Mouse (Mus musculus): ENCODE data around the gene Slc16a5. TPM values are rescaled to one million over a fixed set of nuclear protein-coding genes. Genes with fewer than 3 reads are reported as not detected.
A peak's percentile ranks its signal among the peaks of the same experiment; 100 is the strongest.

Slc16a5 gene
- not detected in 2 replicates for total RNA-seq (2014; rRNA removed)
- polyA plus RNA-seq (2015; fragmentation: Nextera tagmentation; extraction: Ambion mirVana) = 0.21 and 0.23 TPM in 2 replicates

- H3K4me1 ChIP-seq (ENCODE audit: insufficient read depth, low read length) = no peaks in the 10 kb centered on the region
- ATAC-seq (ENCODE audit: low FRiP score) = no peak
- H3K4me2 ChIP-seq (ENCODE audit: low read depth, low read length, poor library complexity, severe bottlenecking) = no peak within 1 kb of the TSS
- WGBS = 80% methylated on average over 16 of the region's 16 CpGs
- H3K9me3 ChIP-seq (ENCODE audit: low read length) = no peaks in the 10 kb centered on the region
- H3K4me3 ChIP-seq (ENCODE audit: low read depth, low read length) = no peak within 1 kb of the TSS
- no peak within 1 kb of the TSS for H3K27ac ChIP-seq (ENCODE audit: low read depth, low read length)
- H3K36me3 ChIP-seq (ENCODE audit: insufficient read depth, low read length) = no peaks in the 10 kb centered on the region
- no peaks in the 10 kb centered on the region for H3K27me3 ChIP-seq (ENCODE audit: insufficient read depth, low read length)
- TF ChIP-seq CTCF (IDR thresholded peaks at IDR 0.05) = no peak
- no peak within 1 kb of the TSS for H3K9ac ChIP-seq (replicated peaks; ENCODE audit: low read length, poor library complexity, severe bottlenecking)
- no peak for DNase-seq (ENCODE audit: low spot score)
Measured at GRCm38 (mm10) chr11:115462243-115462891, at the start of gene Slc16a5. Gene Slc16a5, plus strand, starts transcription at chr11:115462474.

DNA sequence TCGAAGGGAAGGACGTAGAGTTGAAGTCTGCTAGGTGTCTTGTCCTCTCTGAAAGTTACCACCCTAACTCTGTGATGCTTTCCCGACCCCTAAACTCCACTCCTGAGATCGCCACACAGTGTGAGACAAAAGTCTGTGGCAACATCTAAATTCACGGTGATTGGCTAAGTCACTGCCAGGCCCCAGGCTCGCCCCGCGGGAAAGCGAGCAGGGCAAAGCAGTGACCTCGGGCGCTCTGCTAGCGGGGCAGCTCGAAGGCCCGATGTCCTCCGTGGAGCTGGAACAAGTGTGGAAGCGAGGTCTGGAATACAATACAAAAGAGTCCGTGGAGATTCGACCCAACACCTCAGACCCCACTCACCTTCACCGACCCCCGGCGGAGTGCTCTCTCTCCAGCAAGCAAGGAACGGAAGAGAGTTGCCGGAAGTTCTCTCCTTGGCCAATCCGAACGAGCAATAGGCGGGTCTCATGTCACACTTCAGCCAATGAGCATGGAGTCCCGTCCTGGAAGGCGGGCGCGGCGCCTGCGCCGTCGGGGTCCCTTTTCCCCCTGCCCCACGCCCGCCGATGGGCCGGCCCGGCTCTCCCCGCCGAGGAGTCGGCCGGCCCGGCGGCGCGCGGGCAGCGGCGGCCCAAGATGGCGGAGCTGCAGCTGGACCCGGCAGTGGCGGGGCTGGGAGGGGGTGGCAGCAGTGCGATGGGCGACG lies 42.6 kb upstream of the Slc16a5 start, which contains the start of the genes Atp5h and Kctd2:
Gene Atp5h (minus strand): TSS at position 432 of the 707 bp plus-strand sequence.
Gene Kctd2 (plus strand): TSS at position 598 of the 707 bp plus-strand sequence.
- DNase-seq (ENCODE audit: low spot score) = peak; percentile 99
- WGBS = under 1% methylated on average over 42 of the region's 56 CpGs
- ATAC-seq (ENCODE audit: low FRiP score) = peak; percentile 97
- Histone ChIP-seq H3K4me1 (ENCODE audit: insufficient read depth, low read length) (peaks cover 18% of the 10 kb centered on the region; the same call in 1 of the 2 replicates), H3K4me2 (ENCODE audit: low read depth, low read length, poor library complexity, severe bottlenecking) (peak within 1 kb of the TSS; percentile 82), H3K4me3 (ENCODE audit: low read depth, low read length) (peak within 1 kb of the TSS; percentile 66), H3K9ac (replicated peaks; ENCODE audit: low read length, poor library complexity, severe bottlenecking) (peak within 1 kb of the TSS; percentile 81), H3K9me3 (ENCODE audit: low read length) (no peaks in the 10 kb centered on the region), H3K36me3 (ENCODE audit: insufficient read depth, low read length) (peaks cover 29% of the 10 kb centered on the region), H3K27me3 (ENCODE audit: insufficient read depth, low read length) (no peaks in the 10 kb centered on the region), H3K27ac (ENCODE audit: low read depth, low read length) (peak within 1 kb of the TSS; percentile 89)
- TF ChIP-seq CTCF (IDR thresholded peaks at IDR 0.05) = no peak

- Histone ChIP-seq H3K4me1 (ENCODE audit: insufficient read depth, low read length) (peaks cover 18% of the 10 kb centered on the region; the same call in 1 of the 2 replicates), H3K9me3 (ENCODE audit: low read length) (no peaks in the 10 kb centered on the region), H3K27ac (ENCODE audit: low read depth, low read length) (peak overlapping the region; percentile 89), H3K4me3 (ENCODE audit: low read depth, low read length) (peak overlapping the region; percentile 66), H3K36me3 (ENCODE audit: insufficient read depth, low read length) (peaks cover 29% of the 10 kb centered on the region), H3K27me3 (ENCODE audit: insufficient read depth, low read length) (no peaks in the 10 kb centered on the region), H3K9ac (replicated peaks; ENCODE audit: low read length, poor library complexity, severe bottlenecking) (peak overlapping the region; percentile 81), H3K4me2 (ENCODE audit: low read depth, low read length, poor library complexity, severe bottlenecking) (peak overlapping the region; percentile 80)
- WGBS = 2% methylated on average over 34 of the region's 45 CpGs
- ATAC-seq (ENCODE audit: low FRiP score) = peak; percentile 67
- TF ChIP-seq CTCF (IDR thresholded peaks at IDR 0.05) = no peak
- peak; percentile 61 for DNase-seq (ENCODE audit: low spot score)
Measured at GRCm38 (mm10) chr11:115420336-115421190, 41.7 kb upstream of the Slc16a5 start.

DNA sequence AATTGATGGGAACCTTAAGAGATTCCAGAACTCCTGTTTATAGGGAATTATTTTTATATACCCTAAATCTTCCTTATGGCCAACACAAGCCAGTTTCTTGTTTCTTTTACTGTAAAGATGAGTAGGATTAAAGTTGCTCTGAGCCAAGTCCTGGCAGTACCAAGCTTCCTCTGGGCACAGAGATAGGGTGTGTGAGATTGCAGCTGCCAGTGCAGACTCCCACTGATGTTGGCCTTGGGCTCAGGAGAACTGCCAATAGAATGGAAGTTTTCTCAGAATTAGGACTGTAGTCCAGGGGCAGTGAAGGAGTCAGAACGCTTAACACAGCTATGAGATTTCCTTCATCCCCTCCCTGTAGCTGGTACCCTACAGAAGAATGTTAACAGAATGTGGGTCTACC lies 40.9 kb upstream of the Slc16a5 start:
- Histone ChIP-seq H3K4me2 (ENCODE audit: low read depth, low read length, poor library complexity, severe bottlenecking) (peak overlapping the region; percentile 80), H3K36me3 (ENCODE audit: insufficient read depth, low read length) (peaks cover 29% of the 10 kb centered on the region), H3K9me3 (ENCODE audit: low read length) (no peaks in the 10 kb centered on the region), H3K4me1 (ENCODE audit: insufficient read depth, low read length) (peaks cover 18% of the 10 kb centered on the region; the same call in 1 of the 2 replicates), H3K27ac (ENCODE audit: low read depth, low read length) (no peak overlapping the region), H3K27me3 (ENCODE audit: insufficient read depth, low read length) (no peaks in the 10 kb centered on the region), H3K4me3 (ENCODE audit: low read depth, low read length) (peak overlapping the region; percentile 66; the same call in 1 of the 2 replicates), H3K9ac (replicated peaks; ENCODE audit: low read length, poor library complexity, severe bottlenecking) (no peak overlapping the region)
- ATAC-seq (ENCODE audit: low FRiP score) (no peak), DNase-seq (ENCODE audit: low spot score) (no peak)
- 43% methylated on average over 1 of the region's 1 CpGs for WGBS
- no peak for TF ChIP-seq CTCF (IDR thresholded peaks at IDR 0.05)

- no peak for TF ChIP-seq CTCF (IDR thresholded peaks at IDR 0.05)
- ATAC-seq (ENCODE audit: low FRiP score) (no peak), DNase-seq (ENCODE audit: low spot score) (no peak)
- no peak overlapping the region for H3K27ac ChIP-seq (ENCODE audit: low read depth, low read length)
- no peak overlapping the region for H3K9ac ChIP-seq (replicated peaks; ENCODE audit: low read length, poor library complexity, severe bottlenecking)
- peaks cover 18% of the 10 kb centered on the region; the same call in 1 of the 2 replicates for H3K4me1 ChIP-seq (ENCODE audit: insufficient read depth, low read length)
- no peak overlapping the region for H3K4me3 ChIP-seq (ENCODE audit: low read depth, low read length)
- no peaks in the 10 kb centered on the region for H3K27me3 ChIP-seq (ENCODE audit: insufficient read depth, low read length)
- H3K4me2 ChIP-seq (ENCODE audit: low read depth, low read length, poor library complexity, severe bottlenecking) = no peak overlapping the region; the same call in 1 of the 2 replicates
- peaks cover 29% of the 10 kb centered on the region for H3K36me3 ChIP-seq (ENCODE audit: insufficient read depth, low read length)
- 87% methylated on average over 16 of the region's 16 CpGs for WGBS
- H3K9me3 ChIP-seq (ENCODE audit: low read length) = no peaks in the 10 kb centered on the region
Measured at GRCm38 (mm10) chr11:115421972-115422371, 40.3 kb upstream of the Slc16a5 start.
